Mouse (Mus musculus): ENCODE results near the gene Gjb6. TPM values are rescaled to one million over a fixed set of nuclear protein-coding genes. Genes with fewer than 3 reads are reported as not detected.

Gjb6 gene
- total RNA-seq, 2 experiments from 2014 or later: not detected

DNA sequence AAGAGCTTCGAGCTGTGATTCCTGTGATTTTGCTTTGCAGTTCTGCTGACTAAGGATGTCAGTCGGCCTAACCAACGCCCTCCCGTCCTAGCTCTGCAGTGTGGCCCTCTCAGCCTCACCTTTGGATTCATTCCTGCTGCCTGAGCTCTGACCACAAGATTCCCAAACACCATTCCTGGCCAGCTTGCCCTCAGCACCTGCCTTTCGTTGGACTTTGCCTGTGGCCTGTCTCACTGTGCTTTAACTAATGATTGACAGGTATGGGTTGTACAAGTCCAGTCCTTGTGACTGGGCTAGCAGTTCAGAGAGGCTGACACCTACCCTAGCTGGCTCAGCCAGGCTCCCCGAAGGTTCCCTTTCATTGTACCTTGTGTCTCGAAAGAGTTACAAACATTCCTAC lies 44.3 kb downstream of the Gjb6 start:
- DNase-seq (ENCODE audit: low spot score): no peak

GRCm38 (mm10) chr14:57084180-57084668 lies 49.2 kb downstream of the Gjb6 start:
- DNase-seq (ENCODE audit: low spot score): no peak

DNA sequence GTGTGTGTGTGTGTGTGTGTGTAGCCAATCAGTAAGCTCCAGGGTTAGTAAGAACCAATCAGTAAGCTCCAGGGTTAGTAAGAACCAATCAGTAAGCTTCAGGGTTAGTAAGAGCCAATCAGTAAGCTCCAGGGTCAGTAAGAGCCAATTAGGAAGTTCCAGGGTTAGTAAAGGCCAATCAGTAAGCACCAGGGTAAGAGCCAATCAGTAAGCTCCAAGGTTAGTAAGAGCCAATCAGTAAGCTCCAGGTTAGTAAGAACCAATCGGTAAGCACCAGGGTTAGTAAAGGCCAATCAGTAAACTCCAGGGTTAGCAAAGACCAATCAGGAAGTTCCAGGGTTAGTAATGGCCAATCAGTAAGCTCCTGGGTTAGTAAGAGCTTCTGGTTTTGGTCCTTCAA lies 50.5 kb downstream of the Gjb6 start:
- DNase-seq (ENCODE audit: low spot score): no peak

DNA sequence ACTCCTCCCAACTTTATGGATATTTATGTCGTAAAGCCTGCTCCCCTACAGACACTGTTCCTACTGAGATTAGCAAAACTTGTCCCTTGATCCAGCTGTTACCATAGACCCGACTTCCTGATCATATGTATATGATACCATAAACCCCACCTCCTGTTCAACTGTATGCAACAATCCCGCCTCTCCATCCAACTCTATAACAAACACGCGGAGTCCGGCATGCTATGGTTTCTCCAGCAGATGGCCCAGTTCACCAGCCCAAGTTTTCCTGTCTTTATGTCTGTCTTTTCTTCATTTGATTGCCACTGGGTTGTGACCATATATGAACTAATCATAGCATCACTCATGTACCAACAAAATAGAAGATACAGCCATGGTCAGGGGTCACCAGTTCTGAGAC lies 57.9 kb downstream of the Gjb6 start:
- DNase-seq (ENCODE audit: low spot score): no peak

Other genes starting within 250 kb of the Gjb6 start
- 10 to 100 TPM; 35.2 to 37.1 TPM for gene Zmym2, start 247.0 kb downstream of the Gjb6 start, total RNA-seq (2021)
- not detected for gene Gja3, start 75.5 kb downstream of the Gjb6 start, total RNA-seq (2021)
- under 1 TPM; 0.11 to 0.83 TPM for gene Gjb2, start 28.9 kb downstream of the Gjb6 start, total RNA-seq (2021)
- not detected for gene Gm4491, start 17.7 kb downstream of the Gjb6 start, total RNA-seq (2021)